Mouse (Mus musculus): ENCODE results near the gene Tmem132d. TPM values are rescaled to one million over a fixed set of nuclear protein-coding genes. Genes with fewer than 3 reads are reported as not detected.
"Not testable (repeated sequence)": the region's sequence is repeated elsewhere in the genome, so short reads cannot be mapped to it uniquely, and the experiment has no call there.

Tmem132d gene
- total RNA-seq, 2 experiments from 2014 or later, result 0.03 TPM; not detected in 1

DNA sequence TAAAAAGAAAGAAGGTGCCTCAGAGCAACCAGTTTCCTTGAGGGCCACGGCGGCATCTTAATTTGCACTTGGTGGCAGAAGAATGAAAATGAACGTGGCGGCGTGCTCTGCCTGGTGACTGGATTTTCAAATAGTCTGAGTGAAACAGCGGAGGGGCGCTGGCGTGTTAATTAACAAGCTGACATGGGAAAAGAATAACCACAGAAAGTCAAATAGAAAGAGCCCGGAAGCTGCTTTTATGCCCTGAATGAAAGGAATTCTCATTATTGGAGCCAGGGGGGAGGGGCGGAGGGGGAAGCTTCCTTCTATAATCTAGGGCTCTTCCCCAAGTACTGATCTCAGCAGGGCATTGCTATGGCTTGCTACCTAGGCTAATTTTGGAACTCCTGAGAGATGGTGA is 456.2 kb downstream of the Tmem132d start:
- DNase-seq, result no peak
- Histone ChIP-seq H3K4me3 (no peak overlapping the region), H3K27ac (no peak overlapping the region)
- TF ChIP-seq CTCF (IDR thresholded peaks at IDR 0.05), result no peak
- intact Hi-C loops (cut with DNase I), result no loop called here

GRCm38 (mm10) chr5:127965700-127966099 is 467.2 kb downstream of the Tmem132d start:
- no peak for DNase-seq
- H3K27ac ChIP-seq, result no peak overlapping the region
- intact Hi-C loops (cut with DNase I), result no loop called here
- no peak overlapping the region for H3K4me3 ChIP-seq
- TF ChIP-seq CTCF (IDR thresholded peaks at IDR 0.05), result peak; percentile 6; the same call in 1 of the 2 replicates

- Histone ChIP-seq H3K27ac (no peak overlapping the region), H3K4me3 (no peak overlapping the region)
- intact Hi-C loops (cut with DNase I), result no loop called here
- DNase-seq, result no peak
- TF ChIP-seq CTCF (IDR thresholded peaks at IDR 0.05), result no peak
Measured at GRCm38 (mm10) chr5:127962656-127963055, 470.2 kb downstream of the Tmem132d start.

DNA sequence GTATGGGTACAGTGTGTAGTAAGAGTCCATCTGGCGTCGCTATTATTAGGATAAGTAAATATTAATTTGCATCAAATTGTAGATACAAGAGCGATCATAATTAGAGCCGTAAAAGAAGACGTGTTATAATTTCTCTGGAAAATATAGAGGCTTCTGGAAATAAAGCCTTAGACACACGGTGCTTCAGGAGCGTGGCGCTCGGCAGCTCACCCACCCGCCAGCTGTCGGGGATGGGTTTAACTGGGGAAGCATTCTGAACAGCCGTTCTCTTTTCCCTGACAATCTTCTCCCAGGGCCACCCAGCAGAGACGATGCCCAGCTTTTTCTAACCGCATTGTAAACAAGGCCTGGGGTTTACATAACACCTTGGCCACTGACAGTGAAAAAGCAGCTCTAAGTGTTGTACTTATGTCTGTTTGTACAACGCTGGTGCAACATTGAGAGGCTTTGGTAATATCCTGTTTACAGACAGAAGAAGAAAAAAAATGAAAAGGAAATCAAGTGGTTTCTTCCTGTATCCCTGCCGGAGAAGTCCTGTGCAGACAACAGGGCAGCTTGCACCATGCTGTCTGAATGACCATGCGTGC is 476.3 kb downstream of the Tmem132d start:
- intact Hi-C loops (cut with DNase I), result no loop called here
- no peak overlapping the region for H3K4me3 ChIP-seq
- TF ChIP-seq CTCF (IDR thresholded peaks at IDR 0.05), result no peak
- DNase-seq, result no peak
- H3K27ac ChIP-seq, result no peak overlapping the region

GRCm38 (mm10) chr5:127954231-127954790 is 478.6 kb downstream of the Tmem132d start:
- Histone ChIP-seq H3K27ac (no peak overlapping the region), H3K4me3 (no peak overlapping the region)
- no peak for TF ChIP-seq CTCF (IDR thresholded peaks at IDR 0.05)
- intact Hi-C loops (cut with DNase I), result no loop called here
- DNase-seq, result no peak

DNA sequence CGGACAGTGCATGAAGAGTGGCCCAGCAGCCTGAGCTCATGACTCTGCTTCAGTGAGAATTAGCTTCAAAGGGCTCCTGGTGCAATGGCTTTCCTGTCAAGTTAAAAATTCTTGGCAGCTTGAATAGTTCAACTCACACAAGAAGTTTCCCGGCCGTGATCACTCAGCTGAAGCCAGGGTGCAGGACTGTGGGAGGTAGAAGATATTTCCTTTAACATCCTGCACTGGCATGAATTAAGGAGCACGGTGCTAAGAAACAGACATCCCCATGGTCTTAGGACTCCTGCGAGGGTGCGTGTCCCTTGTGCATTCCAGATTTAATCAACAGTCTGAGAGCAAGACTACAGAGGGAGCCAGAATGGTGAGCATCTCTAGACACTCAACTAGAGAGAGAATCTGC is 480.1 kb downstream of the Tmem132d start:
- no peak for TF ChIP-seq CTCF (IDR thresholded peaks at IDR 0.05)
- Histone ChIP-seq H3K27ac (no peak overlapping the region), H3K4me3 (no peak overlapping the region)
- intact Hi-C loops (cut with DNase I), result no loop called here
- DNase-seq, result no peak

DNA sequence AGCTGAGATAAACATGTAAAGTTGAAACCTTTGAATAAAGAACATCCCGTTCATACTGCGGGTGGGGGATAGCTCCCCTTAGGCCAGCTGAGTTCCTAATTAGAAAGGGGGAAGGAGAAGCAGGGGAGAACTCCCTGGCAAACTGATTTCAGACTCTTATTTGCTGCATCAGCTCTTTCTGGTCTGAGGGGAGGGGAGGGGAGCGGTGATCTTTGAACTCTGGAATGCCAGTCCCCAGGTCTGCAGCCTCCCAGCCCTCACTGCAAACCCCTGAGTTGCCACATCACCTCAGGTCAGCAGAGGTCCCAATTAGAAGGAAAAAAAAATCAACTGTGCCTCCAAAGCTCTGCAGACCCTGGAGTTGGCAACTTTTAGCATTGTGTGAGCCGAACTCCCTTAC is 482.3 kb downstream of the Tmem132d start:
- TF ChIP-seq CTCF (IDR thresholded peaks at IDR 0.05), result no peak
- intact Hi-C loops (cut with DNase I), result no loop called here
- no peak overlapping the region for H3K27ac ChIP-seq

GRCm38 (mm10) chr5:127947275-127947674 is 485.6 kb downstream of the Tmem132d start:
- Histone ChIP-seq H3K27ac (no peak overlapping the region), H3K4me3 (no peak overlapping the region)
- intact Hi-C loops (cut with DNase I), result no loop called here
- peak; percentile 35; the same call in 1 of the 2 replicates for TF ChIP-seq CTCF (IDR thresholded peaks at IDR 0.05)
- no peak for DNase-seq

More for the DNA sequence above, 482.3 kb downstream of the Tmem132d start:
- H3K4me3 ChIP-seq, result no peak overlapping the region
- DNase-seq, result no peak

DNA sequence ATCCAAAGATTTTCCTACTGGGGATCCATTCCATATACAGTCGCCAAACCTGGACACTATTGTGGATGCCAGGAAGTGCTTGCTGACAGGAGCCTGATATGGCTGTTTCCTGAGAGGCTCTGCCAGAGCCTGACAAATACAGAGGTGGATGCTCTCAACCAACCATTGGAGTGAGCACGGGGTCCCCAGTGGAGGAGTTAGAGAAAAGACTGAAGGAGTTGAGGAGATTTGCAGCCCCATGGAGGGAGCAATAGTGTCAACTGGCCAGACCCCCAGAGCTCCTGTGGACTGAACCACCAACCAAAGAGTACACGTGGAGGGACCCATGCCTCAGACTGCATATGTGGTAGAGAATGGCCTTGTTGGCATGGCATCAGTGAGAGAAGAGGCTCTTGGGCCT is 490.7 kb downstream of the Tmem132d start:
- intact Hi-C loops (cut with DNase I); DNase-seq; H3K4me3 ChIP-seq; H3K27ac ChIP-seq: not testable (repeated sequence)

GRCm38 (mm10) chr5:127937914-127938313 is 495.0 kb downstream of the Tmem132d start:
- intact Hi-C loops (cut with DNase I), result no loop called here
- H3K27ac ChIP-seq, result no peak overlapping the region
- TF ChIP-seq CTCF (IDR thresholded peaks at IDR 0.05), result peak; percentile 13; the same call in 1 of the 2 replicates
- DNase-seq, result no peak
- H3K4me3 ChIP-seq, result no peak overlapping the region

- intact Hi-C loops (cut with DNase I), result no loop called here
- no peak overlapping the region for H3K27ac ChIP-seq
- H3K4me3 ChIP-seq, result no peak overlapping the region
- no peak for DNase-seq
- no peak for TF ChIP-seq CTCF (IDR thresholded peaks at IDR 0.05)
Measured at GRCm38 (mm10) chr5:127929687-127930086, 503.2 kb downstream of the Tmem132d start.

DNA sequence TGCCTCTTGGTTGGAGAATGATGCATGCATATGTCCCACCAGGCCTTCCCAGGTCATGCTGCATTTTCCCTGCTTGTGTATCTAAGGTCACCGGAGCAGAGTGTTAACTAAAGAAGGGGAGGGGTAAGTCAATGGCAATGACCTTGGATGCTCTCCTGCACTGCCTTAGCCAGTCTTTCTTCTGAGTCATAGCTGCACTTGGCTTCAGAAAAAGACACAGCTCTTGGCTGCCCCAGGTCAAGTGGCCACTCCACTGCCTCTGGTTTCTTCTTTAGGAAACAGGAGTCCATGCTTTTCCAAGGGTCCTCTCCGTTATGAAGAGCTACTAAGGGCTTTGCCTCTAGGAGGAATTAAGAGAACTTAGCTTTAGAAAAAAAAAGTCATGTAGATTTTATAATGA is 506.2 kb downstream of the Tmem132d start:
- DNase-seq, result no peak
- Histone ChIP-seq H3K4me3 (no peak overlapping the region), H3K27ac (no peak overlapping the region)
- TF ChIP-seq CTCF (IDR thresholded peaks at IDR 0.05), result no peak
- intact Hi-C loops (cut with DNase I), result no loop called here

- H3K4me3 ChIP-seq, result no peak overlapping the region
- TF ChIP-seq CTCF (IDR thresholded peaks at IDR 0.05), result no peak
- no peak for DNase-seq
- intact Hi-C loops (cut with DNase I), result no loop called here
- H3K27ac ChIP-seq, result no peak overlapping the region
Measured at GRCm38 (mm10) chr5:127924106-127924505, 508.8 kb downstream of the Tmem132d start.

DNA sequence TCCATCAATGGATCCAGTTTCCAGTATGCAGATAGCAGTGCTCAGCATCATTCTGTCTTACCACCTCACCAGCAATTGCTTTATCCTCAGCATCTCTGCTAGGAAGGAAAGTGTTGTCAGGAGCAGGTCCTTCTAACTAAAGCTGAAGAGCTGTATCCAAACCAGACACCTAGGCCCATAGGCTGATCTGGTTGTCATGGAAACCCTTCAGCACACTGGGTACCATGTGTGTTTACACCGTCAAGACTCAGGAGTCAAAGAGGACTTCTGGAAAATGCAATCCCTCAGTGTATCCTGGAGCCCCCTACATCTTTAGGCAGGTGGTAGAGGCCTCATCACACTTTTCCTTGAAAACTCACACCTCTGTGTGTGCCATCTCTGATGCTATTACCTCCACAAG is 513.7 kb downstream of the Tmem132d start:
- no peak overlapping the region for H3K4me3 ChIP-seq
- H3K27ac ChIP-seq, result no peak overlapping the region
- intact Hi-C loops (cut with DNase I), result no loop called here
- DNase-seq, result no peak
- TF ChIP-seq CTCF (IDR thresholded peaks at IDR 0.05), result no peak
